Mouse (Mus musculus): ENCODE measurements at regions not wholly inside any gene's neighbourhood (a gene's known extent, or its start where the extent isn't known, plus 50 kb on each side); places are given as distances from the start of the nearest gene placed in this dataset.

GRCm38 (mm10) chr9:24833766-24834165 is 59.7 kb upstream of the Tbx20 start:
- H3K4me1 ChIP-seq (ENCODE audit: control insufficient read depth), result no peaks in the 10 kb centered on the region
- H3K9me3 ChIP-seq (ENCODE audit: control insufficient read depth, low read length), result no peaks in the 10 kb centered on the region
- no peaks in the 10 kb centered on the region for H3K36me3 ChIP-seq (ENCODE audit: control insufficient read depth)
- TF ChIP-seq GATA1 (IDR thresholded peaks at IDR 0.05; ENCODE audit: low read length), result no peak
- TF ChIP-seq TAL1 (IDR thresholded peaks at IDR 0.05; ENCODE audit: low read length), result no peak
- no peaks in the 10 kb centered on the region for H3K27me3 ChIP-seq (ENCODE audit: control insufficient read depth)
- no peak overlapping the region for H3K4me3 ChIP-seq (replicated peaks)

DNA sequence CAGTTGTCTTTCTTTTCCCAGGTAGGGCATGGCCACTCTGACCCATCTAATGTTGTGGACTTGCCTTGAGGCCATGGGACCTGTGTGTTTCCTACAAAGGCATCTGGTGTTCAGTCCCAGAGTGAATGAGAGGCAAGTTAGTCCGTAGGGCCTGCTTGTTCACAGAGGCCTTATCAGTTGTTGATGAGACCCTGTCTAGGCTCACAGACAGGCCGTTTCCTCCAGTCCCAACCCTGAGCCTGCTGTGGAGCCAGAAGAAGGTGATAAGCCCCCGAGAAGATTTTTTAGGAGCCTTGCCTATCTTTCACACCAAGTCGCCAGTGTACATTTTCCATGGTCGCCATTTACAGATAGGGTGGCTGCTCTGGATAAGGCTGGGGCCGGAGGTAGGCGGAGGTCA is 74.1 kb upstream of the Tbx20 start:
- H3K4me1 ChIP-seq (ENCODE audit: control insufficient read depth), result peaks cover 4% of the 10 kb centered on the region; the same call in 1 of the 2 replicates
- H3K4me3 ChIP-seq (replicated peaks), result no peak overlapping the region
- H3K27me3 ChIP-seq (ENCODE audit: control insufficient read depth), result no peaks in the 10 kb centered on the region
- no peak for TF ChIP-seq TAL1 (IDR thresholded peaks at IDR 0.05; ENCODE audit: low read length)
- no peak for TF ChIP-seq GATA1 (IDR thresholded peaks at IDR 0.05; ENCODE audit: low read length)
- no peaks in the 10 kb centered on the region for H3K36me3 ChIP-seq (ENCODE audit: control insufficient read depth)
- no peaks in the 10 kb centered on the region for H3K9me3 ChIP-seq (ENCODE audit: control insufficient read depth, low read length)

GRCm38 (mm10) chr9:24859459-24859858 is 85.4 kb upstream of the Tbx20 start:
- H3K4me1 ChIP-seq (ENCODE audit: control insufficient read depth), result no peaks in the 10 kb centered on the region
- no peaks in the 10 kb centered on the region; the same call in 1 of the 2 replicates for H3K9me3 ChIP-seq (ENCODE audit: control insufficient read depth, low read length)
- H3K27me3 ChIP-seq (ENCODE audit: control insufficient read depth), result no peaks in the 10 kb centered on the region
- no peak overlapping the region for H3K4me3 ChIP-seq (replicated peaks)
- no peak for TF ChIP-seq TAL1 (IDR thresholded peaks at IDR 0.05; ENCODE audit: low read length)
- TF ChIP-seq GATA1 (IDR thresholded peaks at IDR 0.05; ENCODE audit: low read length), result no peak
- no peaks in the 10 kb centered on the region for H3K36me3 ChIP-seq (ENCODE audit: control insufficient read depth)

DNA sequence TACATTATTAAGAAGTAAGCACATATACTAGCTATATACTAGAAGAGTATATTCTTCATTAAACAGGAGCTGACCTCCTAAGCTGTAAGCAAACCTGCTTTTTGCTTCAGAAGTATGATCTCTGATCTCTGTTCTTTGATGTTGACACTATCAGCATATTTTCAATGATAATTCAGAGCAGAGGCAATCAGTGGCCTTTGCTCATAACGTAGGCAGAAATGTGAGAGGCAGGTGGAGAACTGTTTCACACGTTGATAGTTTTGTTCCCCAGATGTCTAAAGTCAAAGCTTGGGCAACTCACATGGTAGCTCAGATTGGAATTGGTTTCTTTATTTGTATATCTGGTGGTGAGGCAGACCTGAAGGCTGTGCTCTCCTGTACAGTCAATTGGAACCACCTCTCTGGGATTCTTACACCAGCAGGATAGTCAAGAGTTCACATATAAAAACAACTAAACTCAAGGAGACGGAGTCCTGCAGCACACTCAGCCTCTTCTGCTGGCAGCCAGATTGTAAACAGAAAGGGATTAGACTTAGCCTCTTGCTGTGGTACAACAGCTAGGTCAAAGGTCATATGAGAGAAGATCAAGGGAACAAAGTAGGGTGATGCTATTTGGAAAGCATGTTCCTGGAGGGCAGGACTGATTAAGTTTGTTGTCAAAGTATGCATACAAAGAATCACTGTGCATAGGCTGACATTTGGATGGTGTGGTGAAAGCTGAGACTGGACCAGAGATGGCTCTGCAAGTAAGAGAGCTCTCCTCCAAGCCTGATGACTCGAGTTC is 92.5 kb upstream of the Tbx20 start:
- Histone ChIP-seq H3K36me3 (ENCODE audit: control insufficient read depth) (no peaks in the 10 kb centered on the region), H3K4me1 (ENCODE audit: control insufficient read depth) (no peaks in the 10 kb centered on the region), H3K27me3 (ENCODE audit: control insufficient read depth) (no peaks in the 10 kb centered on the region), H3K4me3 (replicated peaks) (no peak overlapping the region), H3K9me3 (ENCODE audit: control insufficient read depth, low read length) (no peaks in the 10 kb centered on the region)
- TF ChIP-seq TAL1 (IDR thresholded peaks at IDR 0.05; ENCODE audit: low read length), result no peak

GRCm38 (mm10) chr9:24868746-24869145 is 94.6 kb upstream of the Tbx20 start:
- H3K27me3 ChIP-seq (ENCODE audit: control insufficient read depth), result no peaks in the 10 kb centered on the region
- H3K4me3 ChIP-seq (replicated peaks), result no peak overlapping the region
- no peaks in the 10 kb centered on the region for H3K4me1 ChIP-seq (ENCODE audit: control insufficient read depth)
- H3K36me3 ChIP-seq (ENCODE audit: control insufficient read depth), result no peaks in the 10 kb centered on the region
- no peaks in the 10 kb centered on the region for H3K9me3 ChIP-seq (ENCODE audit: control insufficient read depth, low read length)
- TF ChIP-seq GATA1 (IDR thresholded peaks at IDR 0.05; ENCODE audit: low read length) (no peak), TAL1 (IDR thresholded peaks at IDR 0.05; ENCODE audit: low read length) (no peak)

DNA sequence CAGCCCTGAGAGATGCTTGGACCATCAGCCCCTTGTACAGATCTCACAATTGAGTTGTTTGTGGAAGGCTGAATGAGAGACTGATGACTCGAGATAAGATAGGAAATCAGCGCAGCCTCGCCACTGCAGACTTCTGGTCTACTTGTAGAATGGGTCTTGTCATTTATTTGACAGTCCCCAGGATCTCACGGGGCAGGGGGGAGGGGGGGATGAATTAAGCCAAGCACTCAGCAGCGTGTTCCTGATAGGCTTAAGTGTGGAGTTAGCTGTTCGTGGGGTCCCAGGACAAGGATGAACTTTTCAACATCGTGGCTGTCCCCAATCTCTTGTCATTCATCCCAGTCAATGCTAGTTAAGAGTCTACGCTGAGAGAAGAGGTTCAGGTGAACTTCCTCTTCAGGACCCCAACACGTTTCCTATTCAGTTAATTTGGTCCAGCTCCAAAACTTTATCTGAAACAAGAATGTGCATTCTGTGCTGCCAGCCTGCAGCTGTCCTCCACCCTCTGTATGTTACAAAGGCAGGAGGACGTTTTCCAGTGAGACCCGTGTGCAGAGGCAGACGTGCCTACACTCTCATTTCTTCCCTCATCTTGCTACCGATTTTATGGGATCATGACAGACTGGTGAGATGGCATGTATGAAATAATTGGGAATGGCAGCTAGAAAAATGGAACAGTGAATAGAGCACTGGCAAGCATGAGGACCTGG is 100.5 kb upstream of the Tbx20 start:
- no peaks in the 10 kb centered on the region; the same call in 1 of the 2 replicates for H3K9me3 ChIP-seq (ENCODE audit: control insufficient read depth, low read length)
- TF ChIP-seq TAL1 (IDR thresholded peaks at IDR 0.05; ENCODE audit: low read length) (no peak), GATA1 (IDR thresholded peaks at IDR 0.05; ENCODE audit: low read length) (no peak)
- no peaks in the 10 kb centered on the region for H3K4me1 ChIP-seq (ENCODE audit: control insufficient read depth)
- H3K36me3 ChIP-seq (ENCODE audit: control insufficient read depth), result no peaks in the 10 kb centered on the region
- no peak overlapping the region for H3K4me3 ChIP-seq (replicated peaks)
- no peaks in the 10 kb centered on the region for H3K27me3 ChIP-seq (ENCODE audit: control insufficient read depth)

GRCm38 (mm10) chr9:24878384-24879174 is 104.5 kb upstream of the Tbx20 start:
- no peaks in the 10 kb centered on the region for H3K27me3 ChIP-seq (ENCODE audit: control insufficient read depth)
- H3K36me3 ChIP-seq (ENCODE audit: control insufficient read depth), result no peaks in the 10 kb centered on the region
- TF ChIP-seq TAL1 (IDR thresholded peaks at IDR 0.05; ENCODE audit: low read length) (no peak), GATA1 (IDR thresholded peaks at IDR 0.05; ENCODE audit: low read length) (no peak)
- H3K4me1 ChIP-seq (ENCODE audit: control insufficient read depth), result no peaks in the 10 kb centered on the region
- no peak overlapping the region for H3K4me3 ChIP-seq (replicated peaks)
- peaks cover 3% of the 10 kb centered on the region; the same call in 1 of the 2 replicates for H3K9me3 ChIP-seq (ENCODE audit: control insufficient read depth, low read length)

DNA sequence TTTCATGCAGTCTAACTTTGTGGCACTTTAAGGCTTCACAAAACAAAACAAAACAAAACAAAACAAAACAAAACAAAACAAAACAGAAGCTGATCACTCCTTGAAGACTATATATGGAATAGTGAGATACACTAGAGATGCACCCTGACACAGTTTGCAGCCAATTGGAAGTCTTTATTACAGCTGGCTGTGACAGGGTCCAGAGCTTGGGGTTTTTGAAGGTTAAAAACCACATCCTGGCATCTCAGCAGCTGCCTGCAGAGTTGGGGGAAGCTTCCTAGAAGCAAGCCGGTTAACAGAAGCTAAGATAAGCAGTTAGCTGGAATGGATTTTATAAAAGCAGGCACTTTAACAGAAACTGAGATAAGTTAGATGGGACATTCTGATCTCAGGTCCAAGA is 105.6 kb upstream of the Tbx20 start:
- Histone ChIP-seq H3K36me3 (ENCODE audit: control insufficient read depth) (no peaks in the 10 kb centered on the region), H3K4me3 (replicated peaks) (no peak overlapping the region), H3K9me3 (ENCODE audit: control insufficient read depth, low read length) (peaks cover 3% of the 10 kb centered on the region; the same call in 1 of the 2 replicates), H3K4me1 (ENCODE audit: control insufficient read depth) (no peaks in the 10 kb centered on the region), H3K27me3 (ENCODE audit: control insufficient read depth) (no peaks in the 10 kb centered on the region)
- no peak for TF ChIP-seq GATA1 (IDR thresholded peaks at IDR 0.05; ENCODE audit: low read length)
- TF ChIP-seq TAL1 (IDR thresholded peaks at IDR 0.05; ENCODE audit: low read length), result no peak

DNA sequence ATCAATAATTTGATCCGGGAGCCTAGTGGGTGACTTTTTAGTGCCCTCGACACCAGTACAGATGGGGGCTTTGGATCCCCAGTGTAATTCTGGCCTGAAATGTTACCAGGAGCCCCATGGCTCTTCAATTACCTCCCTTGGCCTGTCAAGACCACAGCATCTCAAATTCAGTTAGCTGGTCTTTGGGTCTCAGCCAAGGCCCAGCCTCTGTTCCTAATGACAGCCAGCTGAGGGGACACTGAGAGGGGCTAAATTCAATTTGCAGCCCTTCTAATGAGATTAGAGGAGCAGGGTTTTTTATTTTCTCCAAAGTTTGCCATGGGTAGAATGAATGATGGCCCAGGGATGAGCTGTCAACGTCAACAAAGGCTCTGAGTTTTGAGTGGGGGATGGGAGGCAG is 109.9 kb upstream of the Tbx20 start:
- Histone ChIP-seq H3K4me3 (replicated peaks) (no peak overlapping the region), H3K27me3 (ENCODE audit: control insufficient read depth) (no peaks in the 10 kb centered on the region), H3K36me3 (ENCODE audit: control insufficient read depth) (no peaks in the 10 kb centered on the region), H3K4me1 (ENCODE audit: control insufficient read depth) (no peaks in the 10 kb centered on the region), H3K9me3 (ENCODE audit: control insufficient read depth, low read length) (peaks cover 3% of the 10 kb centered on the region; the same call in 1 of the 2 replicates)
- no peak for TF ChIP-seq GATA1 (IDR thresholded peaks at IDR 0.05; ENCODE audit: low read length)
- no peak for TF ChIP-seq TAL1 (IDR thresholded peaks at IDR 0.05; ENCODE audit: low read length)
